Mouse (Mus musculus): ENCODE measurements around the gene H2afv.

DNA sequence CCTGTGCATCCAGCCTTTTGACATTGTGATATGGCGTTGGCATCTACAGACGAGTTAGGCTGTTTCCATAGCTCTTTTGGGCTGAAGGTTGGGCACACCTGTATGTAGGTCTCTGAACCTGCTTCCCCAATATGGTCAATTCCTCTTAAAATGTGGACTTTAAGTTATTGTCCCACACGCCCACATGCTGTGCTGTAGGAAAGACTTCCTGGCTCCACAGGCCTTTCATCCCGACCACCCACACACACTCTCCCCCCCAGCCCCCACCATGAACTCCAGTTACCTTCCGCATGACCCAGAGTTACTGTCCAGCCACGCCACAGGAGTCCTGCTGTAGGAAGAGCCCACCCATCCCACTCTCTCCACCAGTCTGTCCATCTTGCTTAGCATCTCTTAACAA, 42.7 kb upstream of the H2afv start:
- TF ChIP-seq POLR2A (IDR thresholded peaks at IDR 0.05; ENCODE audit: borderline replicate concordance, extremely low read depth, low read depth, low read length) (no peak), CTCF (IDR thresholded peaks at IDR 0.05; ENCODE audit: insufficient read depth, low read length) (no peak)
